Mouse (Mus musculus): ENCODE measurements around the gene Uba52. TPM values are rescaled to one million over a fixed set of nuclear protein-coding genes. Genes with fewer than 3 reads are reported as not detected.
"Not testable (repeated sequence)": the region's sequence is repeated elsewhere in the genome, so short reads cannot be mapped to it uniquely, and the experiment has no call there.

The Uba52 gene
- total RNA-seq, 2 experiments from 2014 or later: 970 to 1,000 TPM

DNA sequence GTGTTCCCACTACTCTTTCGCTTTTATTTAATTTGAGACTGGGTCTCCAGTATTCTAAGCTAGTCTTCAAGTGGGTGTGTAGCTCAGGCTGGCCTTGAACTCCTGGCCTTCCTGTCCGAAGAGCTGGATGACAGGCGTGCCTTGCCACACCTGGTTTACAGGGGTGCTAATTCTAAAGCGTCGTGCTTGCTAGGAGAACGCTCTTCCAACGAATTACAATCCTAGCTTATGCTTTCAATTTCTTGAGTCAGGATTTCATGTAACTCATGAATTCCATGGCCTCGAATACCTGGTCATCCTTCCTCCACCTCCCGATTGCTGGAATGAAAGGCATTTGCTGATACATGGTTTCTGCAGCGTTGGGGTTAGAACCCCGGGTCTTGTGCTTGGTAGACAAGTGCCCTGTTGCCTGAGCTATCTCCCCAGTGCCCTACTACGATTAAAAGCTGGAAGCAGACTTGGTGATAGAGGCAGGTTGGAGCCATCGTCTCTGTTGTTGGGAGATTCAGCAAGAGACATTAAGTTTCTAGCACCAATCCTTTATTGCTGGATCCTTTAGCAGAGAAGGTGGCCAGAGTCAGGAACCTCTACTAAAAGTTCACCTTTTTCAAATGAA lies 17.7 kb upstream of the Uba52 start:
- TF ChIP-seq CTCF (conservative IDR thresholded peaks at IDR 0.05): no peak
- peak overlapping the region; percentile 96 for H3K27ac ChIP-seq
- peak overlapping the region; percentile 96 for H3K4me3 ChIP-seq
- DNase-seq (ENCODE audit: low spot score in 2 of 2): no peak

DNA sequence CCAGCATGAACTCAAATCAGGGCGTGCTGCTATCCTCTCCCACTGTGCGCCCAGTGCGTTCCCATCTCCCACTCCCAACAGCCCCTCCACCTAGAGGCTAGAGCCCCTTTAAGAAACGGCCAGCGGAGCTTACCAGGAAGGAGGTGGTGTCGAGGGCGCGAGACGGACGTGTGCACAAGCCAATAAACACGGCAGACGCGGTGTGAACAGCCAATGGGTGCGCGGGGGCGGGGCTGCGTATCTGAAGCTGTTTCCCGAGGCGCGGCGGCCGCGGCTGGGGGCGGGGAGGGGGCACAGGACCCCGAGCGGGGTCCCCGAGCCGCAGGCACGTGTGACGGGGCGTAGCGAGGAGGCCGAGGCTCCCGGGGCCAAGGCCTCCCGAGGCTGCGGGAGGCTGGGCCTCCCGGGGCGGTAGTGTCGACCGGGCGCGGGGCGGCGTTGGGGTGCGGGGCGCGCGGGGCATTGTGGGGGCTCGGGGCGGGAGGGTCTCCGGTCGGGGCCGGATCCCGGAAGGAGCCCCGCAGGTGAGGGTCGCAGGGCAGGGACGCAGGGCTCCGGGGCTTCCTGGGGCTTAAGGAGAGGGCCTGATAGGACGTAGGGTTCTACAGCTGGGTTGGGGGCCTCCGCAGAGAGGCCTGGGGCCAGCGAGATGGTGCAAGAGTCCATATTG lies 17.0 kb upstream of the Uba52 start, which contains the start of the genes Fkbp8 and Kxd1:
TSS of gene Fkbp8 (plus strand) at position 213 of the 670 bp plus-strand sequence.
TSS of gene Kxd1 (minus strand) at position 445 of the 670 bp plus-strand sequence.
- TF ChIP-seq CTCF (conservative IDR thresholded peaks at IDR 0.05): no peak
- Histone ChIP-seq H3K4me3 (peak within 1 kb of the TSS; percentile 96), H3K27ac (peak within 1 kb of the TSS; percentile 96)
- DNase-seq (ENCODE audit: low spot score in 2 of 2): peak; percentile 98 to 99

DNA sequence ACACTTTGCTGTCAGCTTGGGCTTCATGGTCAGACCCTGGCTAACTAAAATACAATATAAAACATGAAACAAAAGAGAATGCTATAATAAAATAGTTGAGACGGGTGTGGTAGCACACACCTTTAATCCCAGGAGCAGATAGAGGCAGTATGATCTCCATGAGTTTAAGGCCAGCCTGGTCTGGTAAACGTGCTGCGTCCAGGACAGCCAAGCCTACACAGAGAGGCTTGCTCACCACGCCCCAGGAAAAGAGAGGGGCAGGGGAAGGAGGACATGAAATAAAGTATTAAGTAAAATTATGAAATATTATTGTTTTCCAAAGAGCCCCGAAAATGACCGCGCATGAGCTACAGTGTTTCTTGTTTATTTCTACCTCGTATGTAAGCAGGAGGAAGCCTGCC lies 16.5 kb upstream of the Uba52 start:
- no peak for TF ChIP-seq CTCF (conservative IDR thresholded peaks at IDR 0.05)
- no peak for DNase-seq (ENCODE audit: low spot score in 2 of 2)
- H3K4me3 ChIP-seq: peak overlapping the region; percentile 96
- H3K27ac ChIP-seq: peak overlapping the region; percentile 96

DNA sequence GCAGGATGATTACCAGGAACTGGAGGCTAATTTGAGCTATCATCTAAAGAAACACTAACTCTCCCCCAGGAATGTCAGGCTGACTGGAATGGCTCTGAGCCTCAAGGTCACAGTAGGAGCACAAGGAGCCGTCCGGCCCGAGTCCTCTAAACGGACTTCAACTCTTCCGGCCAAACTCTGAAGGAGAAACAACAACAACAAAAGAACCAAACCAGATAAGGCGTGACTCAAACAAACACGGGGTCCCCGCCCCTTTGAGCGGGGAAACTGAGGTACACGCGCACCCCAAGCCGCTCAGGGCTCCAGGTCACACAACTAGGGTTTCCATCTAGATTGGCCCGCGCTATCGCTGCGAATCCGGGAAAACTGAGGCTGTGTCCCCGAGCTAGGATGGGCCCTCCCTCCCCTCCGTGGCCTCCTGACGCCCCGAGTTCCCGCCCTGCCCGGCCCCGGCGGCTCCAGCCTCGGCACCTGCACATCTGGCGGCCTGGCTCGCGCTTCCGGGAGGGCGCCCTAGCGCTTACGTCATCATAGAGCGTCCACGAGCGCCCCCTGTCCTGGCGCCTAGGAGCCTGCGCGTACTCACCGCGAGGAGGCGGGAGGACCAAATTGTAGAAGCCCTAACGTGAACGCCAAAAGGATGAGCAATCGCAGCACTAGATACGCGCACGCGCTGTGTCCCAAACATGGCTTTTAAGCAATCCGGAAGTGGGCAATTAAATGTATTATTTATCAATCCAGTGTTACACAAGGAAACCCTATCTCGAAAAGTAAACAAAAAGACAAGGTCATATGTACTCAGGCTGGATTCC lies 12.2 kb upstream of the Uba52 start:
- peak; percentile 81 for TF ChIP-seq CTCF (conservative IDR thresholded peaks at IDR 0.05)
- H3K4me3 ChIP-seq: peak overlapping the region; percentile 81
- peak; percentile 96 to 97 for DNase-seq (ENCODE audit: low spot score in 2 of 2)
- peak overlapping the region; percentile 92 for H3K27ac ChIP-seq

DNA sequence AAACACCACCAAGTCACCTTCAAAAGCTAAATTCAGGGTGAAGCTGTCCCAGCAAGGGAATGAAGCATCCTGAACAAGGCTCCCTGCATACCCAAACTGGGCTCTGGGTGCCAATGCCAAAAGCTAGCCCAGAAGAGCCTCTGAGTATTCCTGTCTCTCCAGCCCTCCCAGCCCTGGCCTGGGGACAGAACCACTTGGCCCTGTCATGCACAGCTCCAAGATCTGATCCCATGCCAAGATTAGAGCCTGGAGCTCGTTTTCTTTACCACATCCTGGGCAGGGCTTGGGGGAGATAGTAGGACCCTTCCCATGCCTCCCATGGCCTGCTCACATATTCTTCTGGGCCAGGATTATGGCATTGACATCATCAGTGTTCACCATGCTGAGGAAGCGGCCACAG lies 9.0 kb upstream of the Uba52 start:
- H3K27ac ChIP-seq: no peak overlapping the region
- no peak for DNase-seq (ENCODE audit: low spot score in 2 of 2)
- TF ChIP-seq CTCF (conservative IDR thresholded peaks at IDR 0.05): no peak
- no peak overlapping the region for H3K4me3 ChIP-seq

DNA sequence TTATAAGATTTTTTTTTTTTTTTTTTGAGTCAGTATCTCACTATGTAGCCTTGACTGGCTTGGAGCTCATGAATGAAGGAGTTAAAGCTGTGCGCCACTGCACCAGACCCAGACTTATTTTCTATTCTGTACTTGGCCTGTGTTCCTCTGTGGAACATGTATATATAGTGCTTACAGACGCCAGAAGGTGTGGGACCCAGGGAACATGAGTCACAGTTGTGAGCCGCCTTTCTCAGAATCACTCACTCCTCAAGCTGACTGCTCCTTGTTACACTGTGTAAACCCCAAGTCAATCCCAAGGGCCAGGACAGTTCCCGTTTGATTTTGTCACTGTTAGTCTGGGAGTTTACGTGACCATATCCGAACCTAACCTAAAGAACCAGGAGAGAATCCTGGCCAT lies 8.4 kb upstream of the Uba52 start:
- H3K27ac ChIP-seq: no peak overlapping the region
- no peak for DNase-seq (ENCODE audit: low spot score in 2 of 2)
- TF ChIP-seq CTCF (conservative IDR thresholded peaks at IDR 0.05): no peak

DNA sequence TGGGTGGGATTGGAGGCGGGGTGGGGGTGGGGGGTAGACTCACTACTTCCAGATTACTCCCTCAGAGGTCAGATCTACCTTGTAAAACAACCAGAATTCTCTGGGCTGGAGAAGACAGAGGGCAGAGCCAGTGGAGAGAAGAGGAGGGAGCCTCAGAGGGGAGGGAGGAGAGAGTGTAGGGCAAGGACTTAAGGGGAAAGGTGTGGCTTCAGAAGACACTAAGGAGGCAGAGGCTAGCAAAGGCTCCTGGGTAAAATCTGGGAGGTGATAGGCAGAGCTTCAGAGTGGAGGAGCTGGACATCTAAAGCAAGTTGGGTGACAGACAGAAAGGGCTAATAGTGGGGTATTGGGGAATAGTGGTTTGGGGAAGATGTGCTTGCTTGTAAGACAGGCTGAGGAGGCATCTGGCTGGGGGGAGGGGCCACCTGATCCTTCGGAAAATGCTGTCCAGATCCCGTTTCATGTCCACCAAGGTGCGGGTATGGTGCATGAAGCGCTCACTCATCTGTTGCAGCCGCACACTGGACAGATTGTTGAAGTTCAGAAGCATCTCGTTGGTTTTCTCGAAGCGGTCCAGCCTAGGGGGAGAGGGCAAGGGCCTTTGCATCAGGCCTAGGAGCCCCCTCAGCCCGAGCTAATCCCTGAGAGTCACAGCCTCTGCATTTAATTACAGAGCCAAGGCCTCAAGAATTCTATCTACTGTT lies 7.5 kb upstream of the Uba52 start:
- no peak for DNase-seq (ENCODE audit: low spot score in 2 of 2)
- no peak overlapping the region for H3K27ac ChIP-seq
- no peak overlapping the region for H3K4me3 ChIP-seq
- no peak for TF ChIP-seq CTCF (conservative IDR thresholded peaks at IDR 0.05)

More for the DNA sequence above, 8.4 kb upstream of the Uba52 start:
- no peak overlapping the region for H3K4me3 ChIP-seq

DNA sequence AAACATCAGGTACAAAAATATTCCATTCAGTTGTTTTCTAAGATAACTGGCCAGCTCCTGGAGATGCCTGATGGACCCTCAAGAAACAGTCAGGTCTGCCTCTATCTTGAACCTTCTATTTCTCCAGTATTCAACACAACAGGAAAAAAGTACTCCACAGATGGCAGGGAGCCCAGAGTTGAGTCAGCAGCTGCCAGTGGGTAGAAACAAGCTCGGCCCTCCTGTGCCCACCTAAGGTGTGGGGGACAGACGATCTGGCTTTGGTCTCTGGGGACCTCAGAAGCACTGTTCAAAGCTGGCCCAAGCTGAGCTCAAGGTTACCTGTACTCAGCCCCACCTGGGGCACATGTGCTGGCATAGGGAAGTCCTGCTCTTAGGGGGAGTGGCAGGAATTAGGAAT lies 2.8 kb upstream of the Uba52 start:
- Histone ChIP-seq H3K4me3 (no peak overlapping the region), H3K27ac (peak overlapping the region; percentile 53; the same call in 1 of the 2 replicates)
- DNase-seq (ENCODE audit: low spot score in 2 of 2): peak in 1 of 2 experiments; percentile 41
- no peak for TF ChIP-seq CTCF (conservative IDR thresholded peaks at IDR 0.05)

DNA sequence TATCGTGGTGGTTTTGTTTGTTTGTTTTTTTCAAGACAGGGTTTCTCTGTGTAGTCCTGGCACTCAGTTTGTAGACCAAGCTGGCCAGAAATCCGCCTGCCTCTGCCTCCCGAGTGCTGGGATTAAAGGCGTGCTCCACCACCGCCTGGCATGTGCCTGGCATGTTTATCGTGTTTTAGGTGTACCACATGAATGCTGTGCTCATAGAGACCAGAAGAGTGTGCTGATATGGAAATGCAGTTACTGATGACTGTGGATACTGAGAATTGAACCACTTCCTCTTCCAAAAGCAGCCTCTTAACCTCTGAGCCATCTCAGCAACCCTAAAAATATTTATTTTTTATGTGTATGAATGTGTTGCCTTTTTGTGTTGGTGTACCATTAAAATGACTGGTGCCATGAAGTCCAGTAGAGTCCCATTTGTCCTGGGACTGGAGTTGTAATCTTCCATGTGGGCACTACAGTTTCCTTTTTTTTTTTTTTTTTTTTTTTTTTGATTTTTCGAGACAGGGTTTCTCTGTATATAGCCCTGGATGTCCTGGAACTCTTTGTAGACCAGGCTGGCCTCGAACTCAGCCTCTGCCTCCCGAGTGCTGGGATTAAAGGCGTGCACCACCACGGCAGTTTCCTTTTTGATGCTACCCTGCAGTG lies 1.8 kb upstream of the Uba52 start:
- DNase-seq (ENCODE audit: low spot score in 2 of 2): no peak
- no peak for TF ChIP-seq CTCF (conservative IDR thresholded peaks at IDR 0.05)
- no peak overlapping the region for H3K4me3 ChIP-seq
- H3K27ac ChIP-seq: no peak overlapping the region; the same call in 1 of the 2 replicates

DNA sequence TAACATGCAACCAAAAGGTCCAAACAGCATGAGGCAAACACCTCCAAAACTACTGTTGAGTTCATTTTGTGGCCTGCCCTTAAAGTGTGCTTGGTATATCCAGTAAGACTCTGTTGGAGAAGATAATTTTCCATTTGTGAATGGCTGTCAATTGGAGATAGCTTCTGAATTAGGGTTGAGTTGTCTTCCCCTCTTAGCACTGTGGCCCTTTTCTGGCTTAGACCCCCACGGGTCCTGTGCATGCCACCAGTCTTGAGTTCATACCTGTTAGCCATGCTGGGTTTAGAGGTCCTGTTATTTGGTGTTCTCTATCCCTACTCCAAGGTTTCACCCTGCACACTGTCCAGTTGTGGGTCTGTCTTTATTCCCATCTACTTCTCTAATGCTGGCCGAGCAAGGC lies 1.2 kb upstream of the Uba52 start:
- no peak overlapping the region for H3K4me3 ChIP-seq
- TF ChIP-seq CTCF (conservative IDR thresholded peaks at IDR 0.05): no peak
- H3K27ac ChIP-seq: 0 out of 2 replicates have a peak overlapping the region, but pooled peaks have one; percentile 93
- DNase-seq (ENCODE audit: low spot score in 2 of 2): no peak

DNA sequence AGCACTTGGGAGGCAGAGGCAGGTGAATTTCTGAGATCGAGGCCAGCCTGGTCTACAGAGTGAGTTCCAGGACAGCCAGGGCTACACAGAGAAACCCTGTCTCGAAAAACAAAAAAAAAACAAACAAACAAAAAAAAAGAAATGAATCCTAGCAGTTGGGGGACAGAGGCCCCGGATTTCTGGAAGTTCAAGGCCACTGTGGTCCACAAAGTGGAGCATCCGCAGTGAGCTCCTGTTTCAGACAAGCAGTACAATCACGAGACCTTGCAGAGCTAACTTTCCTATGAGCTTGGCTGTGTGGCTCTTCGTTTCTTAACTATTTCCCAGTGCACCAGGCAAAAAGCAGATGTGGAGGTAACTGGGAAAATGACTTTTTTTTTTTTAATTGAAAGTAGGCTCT lies 573 bp upstream of the Uba52 start:
- Histone ChIP-seq H3K4me3 (peak overlapping the region; percentile 84), H3K27ac (peak overlapping the region; percentile 93)
- not testable (repeated sequence) for DNase-seq (ENCODE audit: low spot score in 2 of 2)

DNA sequence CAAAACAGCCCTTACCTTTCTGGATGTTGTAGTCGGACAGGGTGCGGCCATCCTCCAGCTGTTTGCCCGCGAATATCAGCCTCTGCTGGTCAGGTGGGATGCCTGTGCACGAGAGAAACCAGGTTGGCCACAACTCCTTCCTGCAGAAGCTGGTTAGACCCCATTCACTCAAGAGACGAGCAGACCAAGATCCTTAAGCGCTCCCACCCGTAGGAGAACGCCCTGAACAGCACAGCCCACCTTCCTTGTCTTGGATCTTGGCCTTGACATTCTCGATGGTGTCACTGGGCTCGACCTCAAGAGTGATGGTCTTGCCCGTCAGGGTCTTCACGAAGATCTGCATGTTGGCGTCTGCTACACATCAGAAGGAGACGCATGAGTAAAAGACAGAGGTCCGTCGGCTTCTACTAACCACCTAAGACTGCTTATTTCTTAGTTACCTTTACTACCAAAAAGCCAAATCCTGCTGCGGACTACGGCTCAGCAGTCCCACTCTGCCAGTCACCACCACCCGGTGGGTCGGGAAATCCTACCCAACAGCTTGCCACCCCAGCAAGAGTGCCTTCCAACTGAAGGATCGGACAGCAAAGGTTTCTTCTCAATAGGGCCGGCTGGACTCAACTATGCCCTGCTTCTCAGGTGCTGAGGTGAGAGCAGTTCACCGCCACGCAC lies 1.2 kb downstream of the Uba52 start:
- Histone ChIP-seq H3K27ac (peak overlapping the region; percentile 93), H3K4me3 (peak overlapping the region; percentile 84)
- no peak for DNase-seq (ENCODE audit: low spot score in 2 of 2)
- no peak for TF ChIP-seq CTCF (conservative IDR thresholded peaks at IDR 0.05)

Measured in layer of hippocampus, adult 2 months (tissue).